Mouse (Mus musculus) lung, adult 18-20 months (tissue): ENCODE data around the gene Prelid3b.

Experiments used
- DNase-seq, 2 experiments: peaks; one replicate each; pipeline ENCODE4 v3.0.0; 2022; ENCODE audit warnings: mixed read lengths in 2 of 2

The Prelid3b gene

DNA sequence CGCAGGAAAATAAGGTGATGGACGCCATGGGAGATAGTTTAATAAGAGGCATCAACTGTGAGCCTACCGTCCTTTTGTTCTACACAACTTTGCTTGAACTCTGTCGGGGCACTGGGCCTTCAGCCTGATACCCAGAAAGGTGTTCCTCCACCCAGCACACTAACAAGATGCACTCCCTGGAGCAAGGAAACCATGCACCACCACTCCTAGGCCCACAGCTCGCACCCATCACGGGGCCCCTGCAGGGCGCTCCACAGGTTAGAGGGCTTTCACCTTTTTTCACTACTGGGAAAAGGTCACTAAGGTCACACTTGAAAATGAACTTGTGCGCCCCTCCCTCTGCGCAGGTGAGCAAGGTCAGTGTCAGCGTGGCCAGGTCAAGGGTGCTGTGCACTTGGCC, 9.5 kb downstream of the Prelid3b start:
- DNase-seq = no peak

- DNase-seq = no peak
Observed at GRCm38 (mm10) chr2:174459365-174459764, 13.5 kb downstream of the Prelid3b start.

GRCm38 (mm10) chr2:174453681-174454080, 19.2 kb downstream of the Prelid3b start:
- peak in 1 of 2 experiments; percentile 23 for DNase-seq

DNA sequence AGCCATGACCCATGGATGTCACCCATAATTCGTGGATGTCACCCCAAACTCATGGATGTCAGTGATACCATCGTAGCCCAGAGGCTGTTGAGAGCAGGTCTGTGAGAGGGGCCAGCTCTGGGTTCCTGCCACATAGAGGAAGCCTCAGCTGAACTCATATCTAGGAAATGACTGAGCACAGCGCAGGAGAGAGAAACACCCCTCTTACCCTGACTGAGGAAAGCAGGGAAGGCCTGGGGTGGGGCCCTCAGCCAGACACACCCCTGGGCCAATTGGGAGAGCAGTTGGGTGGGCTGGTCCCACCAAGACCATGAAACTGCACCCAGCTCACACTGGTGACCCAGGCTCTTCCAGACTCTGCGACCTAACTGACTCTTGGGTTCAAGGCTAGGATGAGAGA, 22.5 kb downstream of the Prelid3b start, which contains the start of gene Tubb1:
Tubb1 (plus strand) TSS at position 343 of the 400 bp plus-strand sequence.
- no peak for DNase-seq

GRCm38 (mm10) chr2:174448405-174448804, 24.5 kb downstream of the Prelid3b start:
- DNase-seq = no peak

- no peak for DNase-seq
Observed at GRCm38 (mm10) chr2:174446905-174447304, 26.0 kb downstream of the Prelid3b start.

GRCm38 (mm10) chr2:174446492-174446891, 26.4 kb downstream of the Prelid3b start:
- no peak for DNase-seq

- no peak for DNase-seq
Observed at GRCm38 (mm10) chr2:174445018-174445417, 27.9 kb downstream of the Prelid3b start.

GRCm38 (mm10) chr2:174444359-174444758, 28.5 kb downstream of the Prelid3b start:
- DNase-seq = no peak

DNA sequence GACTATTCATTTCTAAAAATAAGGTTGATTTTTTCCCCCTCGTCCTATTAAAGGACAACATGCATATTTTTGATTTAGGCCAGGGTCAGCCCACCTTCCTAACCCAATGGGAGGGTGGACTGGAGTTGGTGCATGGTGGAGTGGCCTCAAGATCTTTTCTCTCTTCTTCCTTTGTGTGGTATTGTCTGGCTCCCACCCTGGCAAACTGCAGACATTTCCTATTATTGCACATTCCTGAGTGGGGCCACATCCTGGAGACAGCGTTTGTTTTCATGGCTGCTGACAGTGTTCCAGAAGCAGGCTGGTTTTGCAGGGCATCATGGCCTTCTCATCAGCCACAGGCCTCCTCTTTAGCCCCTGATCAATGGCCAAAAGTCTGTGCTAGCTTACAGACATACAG, 29.8 kb downstream of the Prelid3b start:
- DNase-seq = no peak

DNA sequence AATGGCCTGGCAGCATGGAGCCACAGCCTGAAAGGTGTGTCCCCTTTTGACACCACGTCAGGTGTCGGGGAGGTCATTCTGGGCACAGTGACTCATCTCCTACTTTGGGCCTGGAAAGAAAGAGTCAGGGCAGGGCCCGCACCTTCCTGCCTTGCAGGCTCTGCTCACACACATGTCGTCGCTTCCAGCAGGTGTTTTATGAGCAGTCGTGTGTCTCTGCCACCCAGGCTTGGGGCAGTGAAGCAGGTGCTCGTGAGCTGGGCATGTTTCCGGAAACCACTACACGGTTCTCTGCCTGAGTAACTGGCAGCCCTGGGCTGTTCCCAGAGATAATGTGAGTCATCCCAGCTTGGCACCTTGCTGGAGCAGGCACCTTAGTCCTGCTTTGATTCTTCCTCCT, 30.4 kb downstream of the Prelid3b start:
- peak in 1 of 2 experiments; percentile 42 for DNase-seq

- no peak for DNase-seq
Observed at GRCm38 (mm10) chr2:174441898-174442297, 31.0 kb downstream of the Prelid3b start.

DNA sequence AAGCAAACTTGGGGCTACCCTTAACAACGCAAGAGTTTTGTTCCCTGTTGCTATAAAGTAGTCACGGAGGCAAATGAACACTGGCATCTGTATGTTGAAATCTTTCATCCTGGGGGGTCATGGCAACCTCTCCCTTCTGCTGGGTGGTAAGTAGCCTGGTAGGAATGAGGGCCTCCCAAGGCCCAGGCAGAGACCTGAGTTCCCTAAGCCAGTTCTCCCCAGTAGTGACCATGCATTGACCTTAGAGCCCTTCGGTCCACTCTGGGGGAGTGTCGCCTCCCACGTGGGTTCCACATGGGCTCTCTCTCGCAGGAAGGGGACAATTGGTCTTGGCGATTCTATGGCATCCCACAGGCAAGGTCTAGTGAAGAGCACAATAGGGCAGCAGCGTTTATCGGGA, 32.9 kb downstream of the Prelid3b start:
- DNase-seq = no peak

DNA sequence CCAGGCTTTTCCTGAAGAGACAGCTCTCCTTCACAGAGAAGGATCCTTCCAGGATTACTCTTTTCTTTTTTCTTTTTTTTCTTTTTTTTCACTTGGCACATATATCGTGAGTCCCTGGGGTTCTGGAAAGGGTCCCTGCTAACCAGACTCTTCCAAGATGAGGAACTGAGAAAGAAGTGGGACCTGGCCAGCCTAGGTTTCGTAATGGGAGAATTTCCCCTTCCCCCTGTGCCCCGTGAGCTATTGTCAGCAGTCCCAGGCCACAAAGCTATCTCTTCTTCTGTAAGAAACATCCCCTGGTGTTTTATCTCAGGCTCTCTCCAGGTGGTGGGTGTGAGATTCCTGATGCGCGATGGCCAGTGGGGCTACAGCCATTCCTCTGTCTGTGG, 33.4 kb downstream of the Prelid3b start:
- DNase-seq = peak in 1 of 2 experiments; percentile 55

DNA sequence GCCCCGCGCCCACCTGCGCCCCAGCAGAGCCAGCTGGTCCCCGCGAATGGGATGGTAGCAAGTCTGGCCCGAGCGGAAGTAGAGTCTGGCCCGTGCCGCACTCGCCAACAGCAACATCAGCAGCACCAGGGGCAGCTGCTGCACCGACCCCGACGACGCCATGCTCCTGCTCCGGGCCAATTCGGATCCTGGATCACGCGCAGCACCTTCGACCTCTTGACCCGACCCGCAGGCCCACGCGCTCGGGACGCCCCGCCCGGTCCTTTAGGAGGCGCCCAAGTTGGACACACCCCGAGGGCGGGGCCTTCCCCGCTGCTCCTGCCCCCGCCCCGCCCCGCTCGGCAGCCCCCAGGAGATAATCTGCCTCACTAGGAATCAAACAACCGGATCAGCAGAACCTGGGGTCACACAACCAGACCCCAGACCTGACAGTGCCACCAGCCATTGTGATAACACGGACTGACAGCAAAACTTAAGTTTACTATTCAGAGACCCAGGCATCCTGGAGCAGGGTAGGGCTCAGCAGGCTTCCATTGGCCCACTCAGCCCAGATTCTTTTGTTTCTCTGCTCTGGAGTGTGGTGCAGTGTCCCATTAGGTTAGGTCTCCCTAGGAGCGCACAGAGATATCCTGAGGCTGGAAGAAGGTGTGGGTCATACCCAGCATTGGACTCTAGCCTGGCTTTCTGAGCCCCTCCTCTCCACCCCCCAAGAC, 34.0 kb downstream of the Prelid3b start, which contains the start of gene Ctsz:
Ctsz (minus strand) TSS at position 303 of the 713 bp plus-strand sequence.
- DNase-seq = peak; percentile 77 to 82

DNA sequence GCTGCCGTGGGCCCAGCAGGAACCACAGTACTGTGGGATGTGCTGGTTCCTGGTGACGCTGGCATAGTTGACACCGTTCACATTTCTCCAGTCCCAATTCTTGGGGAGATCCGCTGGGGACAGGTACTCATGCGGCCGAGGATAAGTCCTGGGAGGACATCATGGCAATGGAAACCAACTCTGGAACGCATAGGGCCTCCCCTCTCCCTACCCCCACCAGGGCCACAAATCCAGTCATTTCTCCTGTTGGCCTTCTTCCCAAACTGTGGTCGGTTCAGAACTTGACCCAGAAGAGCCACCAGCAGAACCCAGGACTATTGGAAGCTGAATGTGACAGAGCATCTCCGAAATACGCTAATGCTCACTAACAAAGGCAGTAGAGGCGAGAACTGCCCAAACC, 34.7 kb downstream of the Prelid3b start:
- DNase-seq = no peak

- peak; percentile 81 to 82 for DNase-seq
Observed at GRCm38 (mm10) chr2:174437697-174437982, 35.2 kb downstream of the Prelid3b start.

DNA sequence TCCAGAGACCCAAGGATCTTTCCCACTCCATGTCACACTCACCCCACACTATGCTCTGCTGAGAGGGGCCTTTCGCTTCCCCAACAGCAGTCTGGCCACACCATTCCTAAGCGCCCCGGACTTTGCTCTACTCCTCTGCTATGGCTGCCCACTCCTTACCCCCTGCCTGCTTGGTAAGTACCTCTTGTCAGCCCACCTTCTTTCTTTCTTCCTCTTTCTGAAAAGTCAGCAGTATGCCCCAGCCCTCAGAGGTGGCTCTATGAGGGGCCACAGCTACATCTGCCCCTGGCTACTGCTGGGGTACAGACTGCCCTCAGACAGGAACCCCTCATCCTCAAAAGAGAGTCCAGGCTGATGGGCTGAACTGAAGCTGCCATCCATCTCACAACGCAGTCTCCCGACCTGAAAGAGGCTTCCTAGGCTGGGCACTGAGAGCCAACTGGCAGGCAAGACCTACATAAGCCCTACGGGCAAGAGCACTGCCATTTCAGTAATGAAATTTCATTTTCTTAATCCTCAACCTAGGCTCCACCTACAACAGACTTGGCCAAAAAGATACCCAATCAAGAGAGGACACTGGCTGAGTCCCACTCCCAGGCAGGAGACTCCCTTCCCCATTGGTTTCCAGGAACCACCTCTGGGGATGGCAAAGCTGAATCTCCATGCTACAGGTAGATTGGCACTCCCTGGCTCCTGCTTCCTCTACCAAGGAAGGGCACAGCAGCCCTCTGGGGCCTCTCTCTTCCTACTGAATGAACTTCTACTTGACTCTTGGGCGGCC, 35.8 kb downstream of the Prelid3b start:
- no peak for DNase-seq

- DNase-seq = peak; percentile 48 to 62
Observed at GRCm38 (mm10) chr2:174436076-174436701, 36.7 kb downstream of the Prelid3b start.

GRCm38 (mm10) chr2:174434943-174435342, 37.9 kb downstream of the Prelid3b start:
- no peak for DNase-seq

- peak in 1 of 2 experiments; percentile 2 for DNase-seq
Observed at GRCm38 (mm10) chr2:174428996-174429591, 43.8 kb downstream of the Prelid3b start.

DNA sequence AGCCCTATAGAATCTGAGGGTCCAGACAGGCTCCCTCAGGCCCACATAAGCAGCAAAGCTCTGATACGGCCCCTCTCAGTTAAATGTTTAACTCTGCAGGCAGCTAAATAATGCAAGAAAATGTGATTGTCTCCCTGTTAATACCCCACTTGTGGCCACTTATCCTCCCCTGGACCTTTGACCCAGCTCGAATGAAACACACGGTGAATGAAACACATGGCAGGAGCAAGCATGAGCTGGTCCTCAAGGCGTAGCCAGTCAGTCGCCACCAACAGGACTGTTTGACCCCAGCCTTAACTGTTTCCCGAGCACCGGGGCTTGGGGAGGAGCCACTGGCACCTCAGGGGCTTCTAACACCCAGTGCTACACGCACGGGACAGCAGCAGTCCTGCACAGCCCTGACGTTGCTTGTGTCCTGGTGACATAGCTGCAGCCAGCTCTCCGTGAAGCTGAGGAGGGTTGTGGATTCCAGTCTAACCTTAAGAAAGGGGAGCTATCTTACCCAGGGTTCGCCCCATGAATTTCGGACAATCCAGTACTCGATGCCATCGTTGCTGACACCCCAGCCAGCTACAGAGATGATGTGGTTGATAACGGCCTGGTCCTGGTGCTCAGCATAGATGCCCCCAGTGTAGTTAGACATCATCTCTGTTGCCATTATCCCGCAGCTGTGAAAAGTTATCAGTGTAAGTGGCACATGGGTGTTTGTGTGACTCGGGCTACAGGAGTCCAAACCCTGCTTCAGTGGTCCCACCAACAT, 44.6 kb downstream of the Prelid3b start:
- DNase-seq = peak in 1 of 2 experiments; percentile 2
